Mouse (Mus musculus): ENCODE measurements around the gene Asf1a. TPM values are rescaled to one million over a fixed set of nuclear protein-coding genes. Genes with fewer than 3 reads are reported as not detected.

The Asf1a gene
- polyA plus RNA-seq (2014; fragmentation: Nextera tagmentation; extraction: Ambion mirVana) = 167 and 179 TPM in 2 replicates

DNA sequence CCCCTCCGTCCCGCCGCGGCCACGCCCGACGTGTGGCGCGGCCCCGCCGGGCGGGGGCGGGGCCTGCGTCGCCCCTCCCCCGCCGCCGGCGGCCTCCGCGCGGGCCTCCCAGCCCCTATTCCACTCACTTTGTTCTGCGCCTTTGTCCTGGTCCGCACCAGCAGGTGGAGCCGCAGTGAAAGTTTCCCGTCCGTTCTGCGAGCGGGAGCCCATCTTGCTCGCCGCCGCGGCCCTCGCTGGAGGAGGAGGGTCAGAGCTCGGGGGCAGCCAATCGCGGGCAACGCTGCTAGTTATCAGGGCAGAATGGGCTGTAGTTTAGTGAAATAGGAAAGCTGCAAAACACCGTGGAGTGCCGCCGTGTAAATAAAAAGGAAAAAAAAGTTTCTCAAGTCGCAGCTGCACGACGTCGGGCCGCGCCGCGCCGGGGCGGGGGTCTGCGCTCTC lies at the start of gene Asf1a:
Gene Asf1a, plus strand, starts transcription at position 81 of the 444 bp plus-strand sequence.
- H3K9ac ChIP-seq (ENCODE audit: low read length) = peak within 1 kb of the TSS; percentile 99
- no peaks in the 10 kb centered on the region for H3K36me3 ChIP-seq (ENCODE audit: control insufficient read depth, insufficient read depth, low read length)
- peak within 1 kb of the TSS; percentile 97 for H3K4me3 ChIP-seq (ENCODE audit: low read depth, low read length)
- 0 out of 2 replicates have a peak, but pooled peaks cover 6% of the 10 kb centered on the region for H3K4me1 ChIP-seq (replicated peaks; ENCODE audit: control insufficient read depth, insufficient read depth, low read length)
- no peaks in the 10 kb centered on the region for H3K9me3 ChIP-seq (ENCODE audit: control insufficient read depth, low read length)
- peak; percentile 97 for ATAC-seq (replicated peaks; ENCODE audit: low FRiP score)
- H3K4me2 ChIP-seq (ENCODE audit: low read depth, low read length, severe bottlenecking) = peak within 1 kb of the TSS; percentile 57
- under 1% methylated on average over 52 of the region's 52 CpGs for WGBS
- no peaks in the 10 kb centered on the region for H3K27me3 ChIP-seq (ENCODE audit: control insufficient read depth, insufficient read depth, low read length)
- H3K27ac ChIP-seq (ENCODE audit: low read depth, low read length) = peak within 1 kb of the TSS; percentile 98
- peak; percentile 98 for DNase-seq (ENCODE audit: low spot score)

DNA sequence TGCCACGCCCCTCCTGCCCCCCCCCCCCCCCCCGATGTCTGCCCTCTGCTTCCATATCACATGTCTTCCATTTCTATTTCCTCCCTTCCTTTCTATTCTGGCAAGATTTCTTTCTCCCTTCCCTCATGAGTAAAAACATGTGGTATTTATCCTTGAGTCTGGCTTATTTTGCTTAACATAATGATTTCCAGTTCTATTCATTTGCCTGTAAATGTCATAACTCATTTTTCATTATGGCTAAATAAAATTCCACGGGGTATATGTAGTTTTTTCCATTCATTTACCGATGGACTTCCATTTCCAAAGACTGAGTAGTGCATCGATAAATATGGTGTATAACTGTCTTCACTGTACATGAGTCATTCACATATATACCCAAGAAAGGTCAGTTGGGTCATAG lies 34.6 kb upstream of the Asf1a start:
- Histone ChIP-seq H3K9ac (ENCODE audit: low read length) (no peak overlapping the region), H3K9me3 (ENCODE audit: control insufficient read depth, low read length) (no peaks in the 10 kb centered on the region), H3K27ac (ENCODE audit: low read depth, low read length) (no peak overlapping the region), H3K4me1 (replicated peaks; ENCODE audit: control insufficient read depth, insufficient read depth, low read length) (no peaks in the 10 kb centered on the region), H3K4me3 (ENCODE audit: low read depth, low read length) (no peak overlapping the region), H3K36me3 (ENCODE audit: control insufficient read depth, insufficient read depth, low read length) (no peaks in the 10 kb centered on the region), H3K27me3 (ENCODE audit: control insufficient read depth, insufficient read depth, low read length) (no peaks in the 10 kb centered on the region), H3K4me2 (ENCODE audit: low read depth, low read length, severe bottlenecking) (no peak overlapping the region)
- DNase-seq (ENCODE audit: low spot score) = no peak
- ATAC-seq (replicated peaks; ENCODE audit: low FRiP score) = no peak
- WGBS = 90% methylated on average over 5 of the region's 5 CpGs

DNA sequence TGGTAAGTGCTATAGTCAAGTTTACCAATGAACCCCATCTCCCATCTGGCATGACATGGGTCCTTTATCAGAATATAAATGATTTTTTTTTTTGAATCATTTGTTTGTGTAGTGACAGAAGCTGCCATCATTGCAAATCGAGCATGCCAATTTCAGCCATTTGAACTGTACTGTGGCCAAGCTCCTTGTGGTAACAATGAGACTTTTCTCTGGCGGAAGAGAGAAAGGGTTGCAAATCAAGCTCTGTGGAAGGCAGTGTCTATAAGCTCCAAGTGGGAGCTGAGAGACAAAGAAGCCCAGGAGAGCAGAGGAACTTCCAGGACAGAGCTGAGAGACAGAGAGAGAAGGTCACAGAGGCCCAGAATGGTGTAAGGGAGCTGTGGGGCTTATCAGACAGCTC lies 31.0 kb upstream of the Asf1a start:
- Histone ChIP-seq H3K9me3 (ENCODE audit: control insufficient read depth, low read length) (no peaks in the 10 kb centered on the region), H3K4me1 (replicated peaks; ENCODE audit: control insufficient read depth, insufficient read depth, low read length) (no peaks in the 10 kb centered on the region), H3K4me3 (ENCODE audit: low read depth, low read length) (no peak overlapping the region), H3K27me3 (ENCODE audit: control insufficient read depth, insufficient read depth, low read length) (no peaks in the 10 kb centered on the region), H3K9ac (ENCODE audit: low read length) (no peak overlapping the region), H3K4me2 (ENCODE audit: low read depth, low read length, severe bottlenecking) (no peak overlapping the region), H3K36me3 (ENCODE audit: control insufficient read depth, insufficient read depth, low read length) (no peaks in the 10 kb centered on the region), H3K27ac (ENCODE audit: low read depth, low read length) (no peak overlapping the region)
- WGBS = 81% methylated on average over 2 of the region's 2 CpGs
- ATAC-seq (replicated peaks; ENCODE audit: low FRiP score) (no peak), DNase-seq (ENCODE audit: low spot score) (no peak)

DNA sequence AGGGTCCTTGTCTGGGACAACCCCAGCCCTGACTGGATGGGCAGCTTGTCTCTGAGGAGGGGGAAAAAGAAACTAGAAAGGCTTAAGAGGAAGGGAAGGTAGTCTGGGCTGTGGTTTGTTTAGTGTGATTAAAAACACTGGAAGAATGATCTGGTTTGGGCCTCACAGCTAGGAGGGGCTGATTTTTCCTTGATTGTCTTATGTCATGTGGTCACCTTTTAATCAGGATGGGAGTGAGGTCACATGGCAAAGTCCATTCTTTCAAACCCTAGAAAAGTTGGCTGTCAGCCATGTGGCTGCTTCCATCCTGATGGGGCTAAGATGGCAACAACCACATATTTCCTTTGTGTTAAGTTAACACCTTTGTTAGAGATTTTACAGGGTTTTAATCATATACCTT lies 28.0 kb upstream of the Asf1a start:
- H3K27ac ChIP-seq (ENCODE audit: low read depth, low read length) = no peak overlapping the region
- no peak for ATAC-seq (replicated peaks; ENCODE audit: low FRiP score)
- H3K4me3 ChIP-seq (ENCODE audit: low read depth, low read length) = no peak overlapping the region
- H3K9ac ChIP-seq (ENCODE audit: low read length) = no peak overlapping the region
- no peak for DNase-seq (ENCODE audit: low spot score)
- H3K36me3 ChIP-seq (ENCODE audit: control insufficient read depth, insufficient read depth, low read length) = no peaks in the 10 kb centered on the region
- no peaks in the 10 kb centered on the region for H3K4me1 ChIP-seq (replicated peaks; ENCODE audit: control insufficient read depth, insufficient read depth, low read length)
- no peaks in the 10 kb centered on the region for H3K27me3 ChIP-seq (ENCODE audit: control insufficient read depth, insufficient read depth, low read length)
- H3K4me2 ChIP-seq (ENCODE audit: low read depth, low read length, severe bottlenecking) = no peak overlapping the region
- H3K9me3 ChIP-seq (ENCODE audit: control insufficient read depth, low read length) = no peaks in the 10 kb centered on the region

DNA sequence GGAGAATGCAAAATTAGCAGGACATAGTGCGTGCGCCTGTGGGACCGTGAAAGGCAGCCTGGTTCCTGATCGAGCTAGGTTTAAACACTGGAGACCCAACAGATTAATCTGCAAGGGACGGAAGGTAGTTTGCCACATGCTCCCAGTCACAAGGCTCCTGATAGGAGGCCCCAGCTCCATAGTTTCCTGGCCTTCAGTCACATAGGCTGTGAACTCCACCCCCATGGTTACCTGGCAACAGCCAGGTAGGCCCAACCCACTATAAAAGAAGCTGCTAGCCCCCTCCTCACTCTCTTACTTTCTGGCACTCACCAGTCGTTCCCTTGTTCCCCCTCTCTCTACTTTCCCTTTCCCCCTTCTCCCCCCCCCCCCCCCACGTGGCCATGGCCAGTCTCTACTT lies 16.4 kb upstream of the Asf1a start:
- no peak overlapping the region for H3K4me3 ChIP-seq (ENCODE audit: low read depth, low read length)
- no peak for DNase-seq (ENCODE audit: low spot score)
- H3K4me2 ChIP-seq (ENCODE audit: low read depth, low read length, severe bottlenecking) = peak overlapping the region; percentile 44; the same call in 1 of the 2 replicates
- H3K27ac ChIP-seq (ENCODE audit: low read depth, low read length) = no peak overlapping the region
- no peaks in the 10 kb centered on the region for H3K27me3 ChIP-seq (ENCODE audit: control insufficient read depth, insufficient read depth, low read length)
- H3K4me1 ChIP-seq (replicated peaks; ENCODE audit: control insufficient read depth, insufficient read depth, low read length) = no peaks in the 10 kb centered on the region
- no peak overlapping the region for H3K9ac ChIP-seq (ENCODE audit: low read length)
- peak; percentile 60 for ATAC-seq (replicated peaks; ENCODE audit: low FRiP score)
- H3K9me3 ChIP-seq (ENCODE audit: control insufficient read depth, low read length) = no peaks in the 10 kb centered on the region
- WGBS = 35% methylated on average over 7 of the region's 7 CpGs
- no peaks in the 10 kb centered on the region for H3K36me3 ChIP-seq (ENCODE audit: control insufficient read depth, insufficient read depth, low read length)

DNA sequence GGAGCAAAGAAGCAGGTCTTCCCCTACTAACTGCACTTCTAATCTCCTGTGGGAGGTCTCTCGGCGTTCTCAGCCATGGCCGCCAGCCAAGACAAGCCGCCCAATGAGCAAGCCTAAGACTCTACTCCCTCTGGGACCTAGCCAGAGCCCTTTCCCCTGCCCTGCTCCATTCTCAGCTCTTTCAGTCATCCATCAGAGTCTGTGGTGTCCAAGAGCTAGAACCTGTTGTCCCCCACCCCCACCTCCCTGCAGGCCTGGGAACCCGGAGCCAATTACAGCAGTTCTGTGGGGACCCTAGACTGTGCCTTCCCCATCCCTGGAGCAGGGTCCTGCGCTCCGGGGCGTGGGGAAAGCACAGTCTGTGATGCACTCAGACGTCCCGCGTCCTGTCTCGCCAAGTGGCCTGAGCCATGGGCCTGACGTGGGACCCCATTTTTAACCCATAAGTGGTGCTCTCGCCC lies 15.9 kb upstream of the Asf1a start:
- ATAC-seq (replicated peaks; ENCODE audit: low FRiP score) (peak; percentile 73), DNase-seq (ENCODE audit: low spot score) (peak; percentile 67)
- Histone ChIP-seq H3K4me2 (ENCODE audit: low read depth, low read length, severe bottlenecking) (peak overlapping the region; percentile 44), H3K36me3 (ENCODE audit: control insufficient read depth, insufficient read depth, low read length) (no peaks in the 10 kb centered on the region), H3K27ac (ENCODE audit: low read depth, low read length) (no peak overlapping the region), H3K27me3 (ENCODE audit: control insufficient read depth, insufficient read depth, low read length) (no peaks in the 10 kb centered on the region), H3K4me1 (replicated peaks; ENCODE audit: control insufficient read depth, insufficient read depth, low read length) (no peaks in the 10 kb centered on the region), H3K9me3 (ENCODE audit: control insufficient read depth, low read length) (no peaks in the 10 kb centered on the region), H3K4me3 (ENCODE audit: low read depth, low read length) (peak overlapping the region; percentile 16; the same call in 1 of the 2 replicates), H3K9ac (ENCODE audit: low read length) (0 out of 2 replicates have a peak overlapping the region, but pooled peaks have one; percentile 2)
- 9% methylated on average over 14 of the region's 14 CpGs for WGBS

DNA sequence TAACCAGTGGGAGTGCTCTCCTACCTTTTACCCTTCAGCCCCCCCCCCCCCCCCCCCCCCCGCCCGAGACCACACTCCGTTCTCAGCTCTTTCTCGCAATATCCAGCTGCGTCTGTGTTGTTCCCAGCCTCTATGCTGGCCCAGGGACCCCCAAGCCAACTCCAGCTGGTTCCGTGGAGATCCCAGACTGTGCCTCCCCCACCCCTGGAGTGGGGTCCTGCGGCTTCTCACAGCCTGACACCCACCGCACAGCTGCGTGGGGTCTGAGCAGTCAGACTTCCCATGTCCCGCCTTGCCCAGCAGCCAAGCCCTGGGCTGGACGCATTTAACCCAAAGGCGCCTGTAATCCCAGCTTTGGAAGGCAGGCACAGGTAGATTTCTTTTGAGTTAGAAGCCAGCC lies 15.5 kb upstream of the Asf1a start:
- 23% methylated on average over 7 of the region's 12 CpGs for WGBS
- no peaks in the 10 kb centered on the region for H3K27me3 ChIP-seq (ENCODE audit: control insufficient read depth, insufficient read depth, low read length)
- peak overlapping the region; percentile 16; the same call in 1 of the 2 replicates for H3K4me3 ChIP-seq (ENCODE audit: low read depth, low read length)
- no peaks in the 10 kb centered on the region for H3K4me1 ChIP-seq (replicated peaks; ENCODE audit: control insufficient read depth, insufficient read depth, low read length)
- DNase-seq (ENCODE audit: low spot score) = no peak
- no peaks in the 10 kb centered on the region for H3K9me3 ChIP-seq (ENCODE audit: control insufficient read depth, low read length)
- H3K4me2 ChIP-seq (ENCODE audit: low read depth, low read length, severe bottlenecking) = peak overlapping the region; percentile 44
- no peak overlapping the region; the same call in 1 of the 2 replicates for H3K9ac ChIP-seq (ENCODE audit: low read length)
- no peaks in the 10 kb centered on the region for H3K36me3 ChIP-seq (ENCODE audit: control insufficient read depth, insufficient read depth, low read length)
- peak; percentile 51 for ATAC-seq (replicated peaks; ENCODE audit: low FRiP score)
- H3K27ac ChIP-seq (ENCODE audit: low read depth, low read length) = no peak overlapping the region

DNA sequence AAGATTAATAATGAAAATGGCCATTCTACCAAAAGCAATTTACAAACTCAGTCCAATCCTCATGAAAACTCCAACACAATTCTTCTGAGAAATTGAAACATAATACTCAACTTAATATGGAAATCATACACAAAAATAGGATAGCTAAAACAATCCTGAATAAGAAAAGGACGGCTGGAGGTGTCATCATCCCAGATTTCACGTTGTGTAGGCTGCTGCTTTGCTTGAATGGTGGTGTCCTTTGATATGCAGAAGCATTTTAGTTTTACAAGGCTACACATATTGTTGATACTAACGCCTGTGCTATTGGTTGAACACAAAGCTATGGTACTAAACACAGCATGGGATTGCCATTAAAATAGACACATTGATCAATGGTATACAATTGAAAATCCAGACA lies 10.8 kb upstream of the Asf1a start:
- DNase-seq (ENCODE audit: low spot score) = no peak
- no peaks in the 10 kb centered on the region for H3K27me3 ChIP-seq (ENCODE audit: control insufficient read depth, insufficient read depth, low read length)
- no peak overlapping the region for H3K4me3 ChIP-seq (ENCODE audit: low read depth, low read length)
- no peak overlapping the region for H3K4me2 ChIP-seq (ENCODE audit: low read depth, low read length, severe bottlenecking)
- H3K9me3 ChIP-seq (ENCODE audit: control insufficient read depth, low read length) = no peaks in the 10 kb centered on the region
- H3K4me1 ChIP-seq (replicated peaks; ENCODE audit: control insufficient read depth, insufficient read depth, low read length) = no peaks in the 10 kb centered on the region
- WGBS = 67% methylated on average over 3 of the region's 3 CpGs
- H3K9ac ChIP-seq (ENCODE audit: low read length) = no peak overlapping the region
- H3K27ac ChIP-seq (ENCODE audit: low read depth, low read length) = no peak overlapping the region
- no peak for ATAC-seq (replicated peaks; ENCODE audit: low FRiP score)
- no peaks in the 10 kb centered on the region for H3K36me3 ChIP-seq (ENCODE audit: control insufficient read depth, insufficient read depth, low read length)
